Mouse (Mus musculus) kidney, postnatal 14 days (tissue): ENCODE data around the gene Rapgef5.

Experiments used
- DNase-seq: peaks from one replicate; pipeline ENCODE4 v3.0.0; 2022; ENCODE audit warnings: mixed read lengths

The Rapgef5 gene

GRCm38 (mm10) chr12:117679795-117680194 is 163.5 kb downstream of the Rapgef5 start:
- DNase-seq, result no peak

GRCm38 (mm10) chr12:117681273-117681672 is 165.0 kb downstream of the Rapgef5 start:
- no peak for DNase-seq

- DNase-seq, result no peak
These were observed 167.1 kb downstream of the Rapgef5 start for GRCm38 (mm10) chr12:117683377-117683776.

DNA sequence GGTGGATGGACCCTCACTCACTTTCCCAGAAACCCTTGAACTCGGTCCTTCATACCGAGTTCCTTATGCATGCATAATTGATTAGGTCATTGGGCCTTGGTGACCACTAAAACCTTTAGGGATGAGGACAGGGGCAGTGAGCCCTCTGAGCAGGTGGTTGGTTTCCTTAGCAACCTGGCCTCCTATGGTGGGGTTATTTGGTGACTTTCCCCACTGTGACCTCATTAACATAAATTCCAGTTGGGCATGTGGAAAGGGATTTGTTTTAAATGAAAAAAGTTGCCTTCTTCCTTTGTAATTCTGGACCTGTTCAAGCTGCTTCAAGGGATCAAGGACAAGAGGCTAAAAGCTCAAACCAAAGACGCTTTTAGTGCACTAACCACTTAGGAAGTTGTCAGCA is 167.7 kb downstream of the Rapgef5 start:
- DNase-seq, result no peak

GRCm38 (mm10) chr12:117684788-117685187 is 168.5 kb downstream of the Rapgef5 start:
- DNase-seq, result no peak

DNA sequence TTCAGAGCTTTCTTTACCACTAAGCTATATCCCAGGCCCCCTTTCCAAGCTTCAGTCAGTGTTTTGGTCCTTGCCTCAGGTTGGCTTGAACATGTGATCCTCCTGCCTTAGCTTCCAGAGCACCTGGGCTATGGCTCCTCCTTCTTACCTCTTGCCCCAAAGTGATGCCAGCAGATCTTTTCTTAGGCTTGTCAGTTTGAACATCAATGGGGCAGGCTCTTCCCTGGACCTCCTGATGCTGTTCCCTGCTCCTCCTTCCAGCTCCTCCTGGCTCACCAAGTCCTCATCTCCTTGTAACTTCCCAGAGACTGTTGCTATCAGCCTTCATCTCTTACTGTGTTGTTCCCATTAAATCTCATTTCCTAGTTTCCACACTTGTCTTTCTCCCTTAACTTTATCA is 169.1 kb downstream of the Rapgef5 start:
- DNase-seq, result no peak

GRCm38 (mm10) chr12:117686732-117687131 is 170.5 kb downstream of the Rapgef5 start:
- no peak for DNase-seq

GRCm38 (mm10) chr12:117688655-117689548 is 172.6 kb downstream of the Rapgef5 start:
- peak; percentile 48 for DNase-seq

DNA sequence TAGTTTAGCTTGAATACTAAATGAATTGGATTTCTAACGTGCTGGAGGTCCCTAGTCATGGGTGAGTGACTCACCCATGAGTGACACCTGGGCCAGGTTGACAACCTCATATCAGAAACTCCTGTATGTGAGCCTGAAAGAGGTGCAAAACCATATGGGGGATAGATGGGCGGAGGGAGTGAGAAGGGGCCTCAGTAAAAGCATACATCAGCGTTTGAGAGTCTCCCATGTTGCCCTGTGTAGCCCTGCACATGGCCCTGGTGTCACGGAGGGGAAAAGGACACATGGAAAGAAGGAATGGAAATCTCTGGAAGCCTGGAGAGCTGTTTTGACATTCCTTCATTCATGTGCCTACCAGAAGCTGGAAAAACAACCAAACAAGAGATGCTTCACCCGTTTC is 175.1 kb downstream of the Rapgef5 start:
- DNase-seq, result no peak

- DNase-seq, result no peak
These were observed 176.5 kb downstream of the Rapgef5 start for GRCm38 (mm10) chr12:117692775-117693174.

- peak; percentile 24 for DNase-seq
These were observed 183.8 kb downstream of the Rapgef5 start for GRCm38 (mm10) chr12:117699950-117700665.

DNA sequence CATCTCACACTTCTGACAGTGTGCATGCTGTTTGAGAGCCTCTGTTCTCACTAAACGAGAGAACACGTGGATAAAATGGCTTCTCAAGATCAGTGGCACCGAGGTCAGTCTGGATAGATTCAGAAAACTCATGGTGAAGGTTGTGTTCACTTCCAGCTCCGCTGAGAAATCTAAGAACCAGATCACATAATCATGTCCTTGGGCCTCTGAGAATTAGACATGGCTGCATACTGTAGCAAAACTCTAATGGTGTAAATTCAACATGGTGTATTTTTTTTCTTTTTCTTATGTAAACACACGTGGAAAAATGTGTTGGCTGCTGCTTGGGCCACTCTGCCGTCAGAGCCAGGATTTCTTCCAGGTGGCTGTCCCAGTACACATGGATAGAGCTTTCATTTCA is 184.6 kb downstream of the Rapgef5 start:
- no peak for DNase-seq

GRCm38 (mm10) chr12:117702291-117702690 is 186.0 kb downstream of the Rapgef5 start:
- DNase-seq, result no peak

DNA sequence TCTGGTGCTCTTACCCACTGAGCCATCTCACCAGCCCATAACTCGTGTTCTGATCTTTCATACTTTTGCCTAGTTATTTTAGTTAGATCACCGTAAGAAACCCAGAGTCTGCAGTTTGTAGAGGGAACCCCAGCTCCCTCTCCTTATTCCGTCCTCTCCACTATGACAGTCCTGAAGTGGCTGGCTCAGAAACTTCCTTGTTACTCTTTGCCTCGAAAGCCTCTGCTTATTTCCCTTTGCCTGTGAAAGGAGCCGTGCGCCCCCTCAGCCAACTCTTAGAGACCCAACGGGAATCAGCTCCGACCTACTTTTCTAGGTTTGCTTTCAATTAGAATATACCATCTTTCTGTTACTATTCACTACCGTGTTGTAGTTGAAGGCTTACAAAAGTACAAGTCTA is 186.6 kb downstream of the Rapgef5 start:
- no peak for DNase-seq

DNA sequence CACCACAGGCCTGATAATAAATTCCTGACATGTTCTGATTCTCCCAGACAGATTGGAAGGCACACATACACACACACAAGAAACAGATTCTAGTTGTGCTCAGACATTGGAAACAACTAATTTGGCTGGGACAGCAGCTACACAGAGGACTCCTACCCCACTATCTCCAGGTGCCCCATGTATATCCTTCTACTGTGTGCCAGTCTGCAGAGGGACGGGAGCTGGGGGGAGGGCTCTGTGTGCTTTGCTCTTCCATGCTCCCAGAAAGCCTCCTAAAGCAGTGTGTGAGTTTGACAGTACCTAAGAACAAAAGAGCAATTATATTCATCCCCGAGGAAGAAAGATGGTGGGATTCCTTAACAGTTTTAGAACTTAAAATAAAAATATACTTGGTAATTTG is 187.1 kb downstream of the Rapgef5 start:
- no peak for DNase-seq

DNA sequence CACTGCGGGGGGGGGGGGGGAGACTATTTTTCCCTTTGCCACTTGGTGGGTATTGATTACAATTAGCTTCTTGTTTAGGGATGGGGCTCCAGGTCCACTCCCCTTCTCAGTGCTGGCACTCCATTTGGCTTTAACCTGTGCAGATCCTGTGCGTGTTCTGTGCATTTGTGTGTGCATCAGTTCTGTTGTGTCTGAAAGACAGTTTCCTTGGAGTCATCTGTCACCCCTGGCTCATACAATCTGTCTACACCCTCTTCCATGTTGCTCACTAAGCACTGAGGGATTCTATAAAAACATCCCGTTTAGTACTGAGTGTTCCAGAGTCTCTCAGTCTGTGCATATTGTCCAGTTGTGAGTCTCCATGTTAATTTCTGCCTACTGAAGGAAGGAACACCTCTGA is 189.0 kb downstream of the Rapgef5 start:
- DNase-seq, result no peak

- DNase-seq, result no peak
These were observed 193.0 kb downstream of the Rapgef5 start for GRCm38 (mm10) chr12:117709280-117709679.

DNA sequence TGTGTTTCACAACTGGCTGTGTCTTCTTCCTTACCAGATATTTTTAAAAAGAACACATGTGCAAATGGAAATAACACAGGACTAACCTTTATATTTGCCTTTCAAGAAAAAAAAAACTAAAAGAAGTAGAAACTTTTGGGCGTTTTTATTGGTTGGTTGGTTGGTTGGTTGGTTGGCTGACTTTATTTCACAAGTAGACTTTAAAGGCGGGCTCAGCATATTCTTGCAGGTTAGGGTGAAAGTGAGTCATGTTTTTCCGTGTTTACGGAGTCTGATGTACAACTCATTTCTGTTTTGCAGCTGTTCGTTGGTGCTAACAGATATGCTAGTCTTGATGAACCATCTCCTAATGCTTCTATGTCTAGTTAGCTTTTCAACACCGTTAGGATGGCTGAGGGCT is 196.2 kb downstream of the Rapgef5 start:
- no peak for DNase-seq

- no peak for DNase-seq
These were observed 197.3 kb downstream of the Rapgef5 start for GRCm38 (mm10) chr12:117713616-117714015.

DNA sequence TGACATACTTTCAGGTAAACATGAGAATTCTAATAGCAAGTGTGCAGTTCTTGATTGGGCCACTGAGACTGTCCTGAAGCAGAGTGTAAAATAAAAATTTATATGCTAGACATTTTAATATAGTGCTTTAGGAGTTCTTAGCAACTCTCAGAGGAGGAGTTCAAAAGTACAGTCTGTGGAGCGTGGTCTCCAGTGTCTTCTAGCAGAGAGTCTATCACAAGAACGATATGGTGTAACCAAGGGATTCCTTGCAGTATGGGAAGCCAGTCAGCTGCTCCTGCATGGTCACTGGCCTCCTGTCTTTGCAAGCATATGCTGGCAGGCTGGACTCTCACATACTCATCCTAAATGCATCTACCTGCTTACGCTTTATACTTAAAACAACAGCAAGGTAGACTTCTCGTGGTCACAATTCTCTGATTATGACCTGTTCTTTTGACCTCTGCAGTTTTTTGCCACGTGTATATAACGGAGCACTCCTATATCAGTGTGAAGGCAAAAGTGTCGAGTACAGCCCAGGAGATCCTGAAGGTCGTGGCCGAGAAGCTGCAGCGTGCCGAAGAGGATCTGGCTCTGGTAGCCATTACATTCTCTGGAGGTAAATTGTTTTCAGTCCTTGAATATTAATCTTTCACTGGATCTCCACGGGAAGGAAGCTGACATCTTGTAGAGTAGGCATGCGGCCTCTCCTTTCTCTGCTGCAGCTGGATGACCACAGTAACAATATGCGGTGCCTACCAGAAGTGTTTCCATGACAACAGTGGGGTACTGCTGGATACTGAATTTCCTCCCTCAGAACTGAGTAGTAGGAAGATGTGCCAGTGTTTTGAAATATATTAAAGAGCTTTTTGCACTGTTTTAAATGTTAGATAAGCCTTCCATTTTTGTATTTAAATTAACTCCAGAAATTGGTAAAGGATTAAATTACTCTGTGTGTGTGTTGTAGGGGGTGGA is 204.8 kb downstream of the Rapgef5 start:
- DNase-seq, result peak; percentile 10

DNA sequence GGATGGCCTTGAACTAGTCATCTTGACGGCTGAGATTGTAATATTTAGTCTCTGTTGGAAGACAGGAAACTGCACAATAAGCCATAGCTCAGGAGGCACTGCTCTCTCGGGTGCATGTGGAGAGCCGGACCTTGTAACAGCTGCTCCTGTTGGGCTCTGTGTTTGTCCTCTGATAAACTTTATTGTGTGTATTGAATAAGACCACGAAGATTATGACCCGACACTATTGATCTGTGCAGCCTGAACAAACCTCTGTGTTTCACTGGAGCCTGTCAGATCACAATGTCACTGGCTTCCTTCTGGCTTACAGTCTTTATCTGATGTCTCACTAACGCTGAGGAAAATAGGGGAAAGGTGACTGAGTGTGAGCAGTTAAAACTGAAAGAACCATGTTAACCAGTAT is 205.5 kb downstream of the Rapgef5 start:
- no peak for DNase-seq

DNA sequence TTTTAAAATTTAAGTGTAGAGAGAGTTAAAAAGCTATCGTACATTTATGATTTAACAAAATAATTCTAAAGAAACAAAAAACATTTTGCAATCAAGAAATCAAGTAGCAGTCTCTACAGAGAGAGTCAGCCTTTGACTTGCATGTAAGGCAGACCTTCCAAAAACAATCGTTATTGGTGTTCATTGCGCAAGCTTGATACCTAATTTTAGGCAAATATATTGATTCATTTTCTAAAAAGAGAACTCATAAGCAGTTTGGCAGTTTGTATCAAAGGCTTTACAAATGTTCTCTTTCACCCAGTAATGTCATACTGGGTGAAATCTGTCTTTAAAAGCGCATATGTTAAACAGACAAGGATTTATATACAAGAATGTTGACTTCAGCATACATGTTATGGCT is 208.7 kb downstream of the Rapgef5 start:
- DNase-seq, result no peak
